Mouse (Mus musculus) mesoderm, embryonic 11.5 days (tissue): Measurements from ENCODE around the gene Bmpr1b.

Source experiments
- DNase-seq: peaks from one replicate; pipeline ENCODE4 v3.0.0-alpha.2; 2012; ENCODE audit warnings: low read depth, low spot score

Bmpr1b gene

GRCm38 (mm10) chr3:141819331-141819941 lies 349.8 kb downstream of the Bmpr1b start:
- peak; percentile 87 for DNase-seq

GRCm38 (mm10) chr3:141818615-141819312 lies 350.5 kb downstream of the Bmpr1b start:
- DNase-seq = no peak

GRCm38 (mm10) chr3:141814776-141815175 lies 354.4 kb downstream of the Bmpr1b start:
- DNase-seq = no peak

GRCm38 (mm10) chr3:141811348-141811747 lies 357.9 kb downstream of the Bmpr1b start:
- DNase-seq = peak; percentile 75

- no peak for DNase-seq
Measured at GRCm38 (mm10) chr3:141810944-141811343, 358.3 kb downstream of the Bmpr1b start.

GRCm38 (mm10) chr3:141809581-141809980 lies 359.6 kb downstream of the Bmpr1b start:
- no peak for DNase-seq

GRCm38 (mm10) chr3:141804133-141804532 lies 365.1 kb downstream of the Bmpr1b start:
- DNase-seq = no peak

- DNase-seq = no peak
Measured at GRCm38 (mm10) chr3:141797789-141798188, 371.4 kb downstream of the Bmpr1b start.

- DNase-seq = no peak
Measured at GRCm38 (mm10) chr3:141797372-141797771, 371.9 kb downstream of the Bmpr1b start.

- DNase-seq = no peak
Measured at GRCm38 (mm10) chr3:141794371-141794770, 374.9 kb downstream of the Bmpr1b start.

GRCm38 (mm10) chr3:141793755-141794154 lies 375.5 kb downstream of the Bmpr1b start:
- DNase-seq = no peak

GRCm38 (mm10) chr3:141792106-141792505 lies 377.1 kb downstream of the Bmpr1b start:
- no peak for DNase-seq

- DNase-seq = no peak
Measured at GRCm38 (mm10) chr3:141791026-141791780, 378.0 kb downstream of the Bmpr1b start.
